Mouse (Mus musculus) C2C12 (cell line): ENCODE data around the gene Gtpbp1. TPM values are rescaled to one million over a fixed set of nuclear protein-coding genes. Genes with fewer than 3 reads are reported as not detected.
A peak's percentile ranks its signal among the peaks of the same experiment; 100 is the strongest.

ENCODE experiments used
- H3K27me3 ChIP-seq: one replicate; pipeline ENCODE4 v1.6.1; 2011; ENCODE audit not compliant: control insufficient read depth, insufficient read depth, insufficient read length
- H3K36me3 ChIP-seq: one replicate; pipeline ENCODE4 v1.6.1; 2011; ENCODE audit not compliant: control insufficient read depth, insufficient read depth
- H3K4me3 ChIP-seq: one replicate; pipeline ENCODE4 v1.5.1; 2011; ENCODE audit warnings: mild to moderate bottlenecking, control low read depth; ENCODE audit not compliant: poor library complexity, insufficient read depth, severe bottlenecking
- H3K79me2 ChIP-seq: one replicate; pipeline ENCODE4 v1.6.1; 2011; ENCODE audit not compliant: control insufficient read depth, insufficient read depth
- H3K79me3 ChIP-seq: one replicate; pipeline ENCODE4 v1.6.1; 2011; ENCODE audit warnings: low read depth, control low read depth
- H3ac ChIP-seq: one replicate; pipeline ENCODE3; 2011; ENCODE audit warnings: low read depth; ENCODE audit not compliant: control insufficient read depth, insufficient read length
- CEBPB ChIP-seq: IDR thresholded peaks from one replicate; pipeline ENCODE4 v1.6.1; 2011; ENCODE audit warnings: low read depth, mild to moderate bottlenecking, control low read depth, moderate library complexity
- CTCF ChIP-seq: IDR thresholded peaks from one replicate; pipeline ENCODE4 v1.5.1; 2011; ENCODE audit not compliant: control insufficient read depth, insufficient read depth, insufficient read length
- FOSL1 ChIP-seq: IDR thresholded peaks from one replicate; pipeline ENCODE4 v1.8.0; 2011; ENCODE audit warnings: mild to moderate bottlenecking, low read length; ENCODE audit not compliant: poor library complexity, insufficient read depth, severe bottlenecking
- MAX ChIP-seq: IDR thresholded peaks from one replicate; pipeline ENCODE4 v1.6.1; 2011; ENCODE audit warnings: mild to moderate bottlenecking, control low read depth
- MYOD1 ChIP-seq: IDR thresholded peaks from one replicate; pipeline ENCODE4 v1.6.1; 2011; ENCODE audit warnings: low read depth; ENCODE audit not compliant: control insufficient read depth, insufficient read length
- MYOG ChIP-seq: IDR thresholded peaks from one replicate; pipeline ENCODE4 v1.6.1; 2011; ENCODE audit not compliant: control insufficient read depth, insufficient read length; ENCODE audit errors: extremely low read depth
- USF1 ChIP-seq: IDR thresholded peaks from one replicate; pipeline ENCODE4 v1.6.1; 2011; ENCODE audit warnings: low read depth, mild to moderate bottlenecking, control low read depth, moderate library complexity
- polyA plus RNA-seq: library from polyadenylated mRNA; unstranded; fragments of >200 nt; fragmentation: generic; extraction: Trizol; gene quantifications from one replicate; pipeline ENCODE4 v1.2.1, GENCODE M21; 2012; ENCODE audit warnings: missing spikeins

Gtpbp1 gene
- polyA plus RNA-seq, 1 experiment, result 62.5 TPM

GRCm38 (mm10) chr15:79651481-79651880 lies 39.2 kb upstream of the Gtpbp1 start:
- no peaks in the 10 kb centered on the region for H3K79me3 ChIP-seq
- no peak overlapping the region for H3ac ChIP-seq
- no peaks in the 10 kb centered on the region for H3K79me2 ChIP-seq
- TF ChIP-seq MAX, result no peak
- TF ChIP-seq CEBPB, result no peak
- no peak for TF ChIP-seq MYOG
- no peak for TF ChIP-seq USF1
- no peak for TF ChIP-seq MYOD1
- no peak for TF ChIP-seq FOSL1
- no peak for TF ChIP-seq CTCF
- H3K36me3 ChIP-seq, result no peaks in the 10 kb centered on the region
- no peak overlapping the region for H3K4me3 ChIP-seq
- H3K27me3 ChIP-seq, result no peaks in the 10 kb centered on the region

GRCm38 (mm10) chr15:79656451-79656850 lies 34.2 kb upstream of the Gtpbp1 start:
- Histone ChIP-seq H3K36me3 (no peaks in the 10 kb centered on the region), H3K4me3 (no peak overlapping the region), H3K79me2 (no peaks in the 10 kb centered on the region), H3ac (no peak overlapping the region), H3K27me3 (no peaks in the 10 kb centered on the region), H3K79me3 (no peaks in the 10 kb centered on the region)
- TF ChIP-seq CEBPB, result no peak
- TF ChIP-seq CTCF, result no peak
- no peak for TF ChIP-seq MYOD1
- no peak for TF ChIP-seq USF1
- TF ChIP-seq MYOG, result no peak
- TF ChIP-seq MAX, result no peak
- TF ChIP-seq FOSL1, result no peak

GRCm38 (mm10) chr15:79657837-79658530 lies 32.7 kb upstream of the Gtpbp1 start:
- no peaks in the 10 kb centered on the region for H3K79me3 ChIP-seq
- H3K36me3 ChIP-seq, result peaks cover 6% of the 10 kb centered on the region
- H3K4me3 ChIP-seq, result peak overlapping the region; percentile 68
- no peaks in the 10 kb centered on the region for H3K27me3 ChIP-seq
- peak overlapping the region; percentile 83 for H3ac ChIP-seq
- no peaks in the 10 kb centered on the region for H3K79me2 ChIP-seq
- TF ChIP-seq MYOG, result no peak
- TF ChIP-seq MYOD1, result no peak
- no peak for TF ChIP-seq USF1
- TF ChIP-seq MAX, result peak; percentile 56
- no peak for TF ChIP-seq FOSL1
- TF ChIP-seq CEBPB, result no peak
- TF ChIP-seq CTCF, result peak; percentile 52

GRCm38 (mm10) chr15:79658531-79659375 lies 31.9 kb upstream of the Gtpbp1 start, which contains the start of the genes Fam227a and Cby1:
Gene Fam227a (minus strand): TSS chr15:79658956.
Gene Cby1 (plus strand): TSS chr15:79659199.
- peaks cover 7% of the 10 kb centered on the region for H3K36me3 ChIP-seq
- H3K79me2 ChIP-seq, result no peaks in the 10 kb centered on the region
- H3K27me3 ChIP-seq, result no peaks in the 10 kb centered on the region
- TF ChIP-seq USF1 (no peak), MYOD1 (no peak), CTCF (no peak), MYOG (no peak)
- H3ac ChIP-seq, result peak within 1 kb of the TSS; percentile 83
- no peaks in the 10 kb centered on the region for H3K79me3 ChIP-seq
- peak within 1 kb of the TSS; percentile 68 for H3K4me3 ChIP-seq

- Histone ChIP-seq H3K79me2 (no peaks in the 10 kb centered on the region), H3ac (no peak overlapping the region), H3K27me3 (no peaks in the 10 kb centered on the region), H3K36me3 (peaks cover 15% of the 10 kb centered on the region), H3K4me3 (no peak overlapping the region), H3K79me3 (no peaks in the 10 kb centered on the region)
- no peak for TF ChIP-seq MAX
- no peak for TF ChIP-seq MYOD1
- TF ChIP-seq FOSL1, result no peak
- no peak for TF ChIP-seq MYOG
- TF ChIP-seq CEBPB, result no peak
- TF ChIP-seq CTCF, result no peak
- no peak for TF ChIP-seq USF1
These were observed 28.8 kb upstream of the Gtpbp1 start for GRCm38 (mm10) chr15:79661852-79662251.
